In genomic region chr2:103456646-103457045, GRCm38 (mm10) we compare ENCODE assay signal across 7 mouse cellular contexts. TPM values are rescaled to one million over a fixed set of nuclear protein-coding genes. Genes with fewer than 3 reads are reported as not detected.
DNase-seq lines count a peak whose midpoint lies in the region; ATAC-seq lines count a peak whose summit lies in the region.

No protein-coding gene starts in this region.

- no peaks in the 10 kb centered on the region for H3K9me3 ChIP-seq in intestine, embryonic 15.5 days
- no peaks in the 10 kb centered on the region for H3K9me3 ChIP-seq in midbrain, embryonic 13.5 days

- DNase-seq in cerebellum, postnatal 14 days, result peak; percentile 94 to 96
- peak; percentile 81 for DNase-seq in gastrocnemius, adult 18-20 months (ENCODE audit: low spot score)
- peak; percentile 82 to 86 for DNase-seq in left cerebral cortex, postnatal 10 days (ENCODE audit: extremely low spot score in 1 of 2, low spot score in 2 of 2)
- DNase-seq in skeletal muscle tissue, adult 2 months (ENCODE audit: low read depth, low spot score), result peak; percentile 50

- peaks cover 42% of the 10 kb centered on the region for H3K36me3 ChIP-seq in intestine, embryonic 15.5 days
- peaks cover 72% of the 10 kb centered on the region for H3K36me3 ChIP-seq in midbrain, embryonic 13.5 days

- H3K27ac ChIP-seq in intestine, embryonic 15.5 days, result no peak overlapping the region
- no peak overlapping the region for H3K27ac ChIP-seq in midbrain, embryonic 13.5 days

- H3K27me3 ChIP-seq in intestine, embryonic 15.5 days (replicated peaks), result no peaks in the 10 kb centered on the region
- no peaks in the 10 kb centered on the region for H3K27me3 ChIP-seq in midbrain, embryonic 13.5 days

- no peaks in the 10 kb centered on the region for H3K4me1 ChIP-seq in intestine, embryonic 15.5 days (replicated peaks)
- H3K4me1 ChIP-seq in midbrain, embryonic 13.5 days (replicated peaks), result no peaks in the 10 kb centered on the region

- intact Hi-C loops in left cerebral cortex, postnatal 10 days (cut with DNase I), result loop anchor here (1.0 to 10.0 kb wide), 2 partner anchors 91 to 268 kb away; no protein-coding TSS in a partner anchor

- WGBS in intestine, embryonic 15.5 days, result 16% methylated on average over 10 of the region's 10 CpGs
- WGBS in midbrain, embryonic 13.5 days, result 22% methylated on average over 10 of the region's 10 CpGs

- H3K4me2 ChIP-seq in intestine, embryonic 15.5 days (replicated peaks), result no peak overlapping the region
- H3K4me2 ChIP-seq in midbrain, embryonic 13.5 days (replicated peaks), result no peak overlapping the region

- no peak overlapping the region for H3K9ac ChIP-seq in intestine, embryonic 15.5 days
- no peak overlapping the region for H3K9ac ChIP-seq in midbrain, embryonic 13.5 days (replicated peaks)

- H3K4me3 ChIP-seq in intestine, embryonic 15.5 days (replicated peaks), result no peak overlapping the region
- no peak overlapping the region for H3K4me3 ChIP-seq in midbrain, embryonic 13.5 days (replicated peaks)

- peak; percentile 86 for ATAC-seq in activated CD4-positive, CD25-positive, alpha-beta regulatory T cell, adult 4 months
- ATAC-seq in intestine, embryonic 15.5 days, result peak; percentile 61
- ATAC-seq in midbrain, embryonic 13.5 days, result peak; percentile 77; the same call in 1 of the 2 replicates

RNA-seq across cellular contexts. Expression of gene Cat, which starts 28.3 kb away (rescaled TPM):
- 100 to 1,000 TPM; 104 to 110 TPM for polyA plus RNA-seq in activated CD4-positive, CD25-positive, alpha-beta regulatory T cell, adult 4 months (2017; shearing (Covaris generic))
- 100 to 1,000 TPM; 114 to 125 TPM for total RNA-seq in gastrocnemius, adult 18-20 months (2021)
- polyA plus RNA-seq in intestine, embryonic 15.5 days (2015; fragmentation: Nextera tagmentation; extraction: Ambion mirVana), result 128 and 131 TPM in 2 replicates
- total RNA-seq in left cerebral cortex, postnatal 10 days (2021), result 10 to 100 TPM; 59.6 to 66.2 TPM
- polyA plus RNA-seq in midbrain, embryonic 13.5 days (2015; fragmentation: Nextera tagmentation; extraction: Ambion mirVana), result 80.8 and 81.4 TPM in 2 replicates

RNA-seq across cellular contexts. Expression of gene Elf5, which starts 45.2 kb away (rescaled TPM):
- not detected for polyA plus RNA-seq in activated CD4-positive, CD25-positive, alpha-beta regulatory T cell, adult 4 months (2017; shearing (Covaris generic))
- under 1 TPM; 0.11 to 0.28 TPM for total RNA-seq in gastrocnemius, adult 18-20 months (2021)
- 0.13 and 0.20 TPM in 2 replicates for polyA plus RNA-seq in intestine, embryonic 15.5 days (2015; fragmentation: Nextera tagmentation; extraction: Ambion mirVana)
- 1 to 10 TPM in 1 of 2 experiments, under 1 TPM in 1; 0.79 to 1.1 TPM for total RNA-seq in left cerebral cortex, postnatal 10 days (2021)
- polyA plus RNA-seq in midbrain, embryonic 13.5 days (2015; fragmentation: Nextera tagmentation; extraction: Ambion mirVana), result not detected in 2 replicates
